Mouse (Mus musculus) gastrocnemius, postnatal 25 days (tissue): ENCODE data around the gene Wipf1. TPM values are rescaled to one million over a fixed set of nuclear protein-coding genes. Genes with fewer than 3 reads are reported as not detected.

Experiments used
- DNase-seq: peaks from one replicate; pipeline ENCODE4 v3.0.0; 2022
- total RNA-seq, 2 experiments: library from RNA; stranded (reverse); gene quantifications; 1 replicate in 1 of 2; 2 replicates in 1 of 2; pipeline ENCODE4 v1.2.3; 2021

The Wipf1 gene
- total RNA-seq, 2 experiments from 2014 or later: 11.2 to 11.5 TPM

DNA sequence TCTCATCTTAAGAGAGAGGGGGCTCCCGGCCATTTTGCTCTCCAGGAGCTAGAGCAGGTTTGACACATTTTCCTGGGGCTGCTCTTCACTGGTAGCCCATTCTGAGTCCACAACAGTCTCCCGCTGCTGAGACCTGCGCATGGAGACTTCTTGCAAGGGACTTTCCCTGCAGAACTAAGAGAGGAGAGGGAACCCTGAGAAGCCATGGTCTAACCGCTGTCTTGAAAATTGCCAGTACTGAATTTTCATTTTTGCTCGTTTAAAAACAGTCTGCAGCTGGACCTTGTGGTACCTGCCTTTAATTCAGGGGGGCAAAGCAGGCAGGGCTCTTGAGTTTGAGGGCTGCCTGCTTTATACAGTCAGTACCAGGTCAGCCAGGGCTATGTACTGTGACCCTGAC lies 60.5 kb downstream of the Wipf1 start:
- DNase-seq: no peak

DNA sequence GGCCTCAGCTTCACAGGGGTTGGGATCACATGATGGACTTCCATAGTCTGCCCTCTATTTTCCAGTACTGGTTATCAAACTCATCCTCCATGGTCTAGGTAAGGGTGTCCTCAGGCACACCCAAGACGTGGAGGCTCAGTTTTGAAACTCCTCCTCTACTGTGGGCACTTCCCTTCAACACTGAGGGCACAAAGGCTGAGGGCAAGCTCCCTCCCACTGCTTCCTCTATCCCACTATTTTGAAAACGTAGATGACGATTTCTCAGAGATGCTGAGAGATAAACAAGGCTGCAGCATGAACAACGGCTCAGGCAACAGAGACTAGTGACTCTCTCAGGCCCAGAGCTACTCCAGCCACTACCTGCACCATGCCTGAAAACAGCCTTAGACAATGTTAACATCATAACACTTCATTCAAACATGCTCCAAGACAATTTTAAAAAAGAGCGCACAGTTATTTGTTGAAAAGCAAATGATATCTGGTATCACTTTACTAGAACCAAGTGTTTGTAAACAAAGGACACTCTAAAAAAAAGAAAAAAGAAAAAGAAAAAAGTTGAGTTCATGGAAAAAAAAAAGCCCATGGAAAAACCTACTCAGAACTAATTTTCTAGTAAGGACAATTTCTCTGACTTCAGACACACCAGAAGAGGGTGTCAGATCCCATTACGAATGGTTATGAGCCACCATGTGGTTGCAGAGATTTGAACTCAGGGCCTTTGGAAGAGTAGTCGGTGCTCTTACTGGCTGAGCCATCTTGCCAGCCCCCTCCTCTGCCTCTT lies 62.3 kb downstream of the Wipf1 start:
- DNase-seq: no peak

DNA sequence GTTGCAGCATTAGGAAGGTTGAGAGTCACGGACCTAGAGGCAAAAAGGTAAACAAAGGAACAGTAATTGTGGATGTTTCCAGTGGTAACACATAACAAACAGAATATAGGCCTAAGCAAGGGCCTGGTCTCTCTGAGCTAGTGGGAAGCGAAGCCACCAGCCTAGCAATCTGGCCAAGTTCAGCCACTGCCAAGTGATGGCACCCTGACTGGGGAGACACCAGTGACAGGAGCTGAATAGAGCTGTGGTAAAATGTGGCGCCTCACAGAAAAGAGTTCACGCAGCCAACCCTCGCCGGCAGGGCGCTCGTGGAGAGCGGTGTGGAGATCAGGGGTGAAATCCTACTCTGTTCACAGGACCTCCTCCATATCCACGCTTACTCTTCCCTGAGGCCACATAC lies 63.1 kb downstream of the Wipf1 start:
- no peak for DNase-seq

DNA sequence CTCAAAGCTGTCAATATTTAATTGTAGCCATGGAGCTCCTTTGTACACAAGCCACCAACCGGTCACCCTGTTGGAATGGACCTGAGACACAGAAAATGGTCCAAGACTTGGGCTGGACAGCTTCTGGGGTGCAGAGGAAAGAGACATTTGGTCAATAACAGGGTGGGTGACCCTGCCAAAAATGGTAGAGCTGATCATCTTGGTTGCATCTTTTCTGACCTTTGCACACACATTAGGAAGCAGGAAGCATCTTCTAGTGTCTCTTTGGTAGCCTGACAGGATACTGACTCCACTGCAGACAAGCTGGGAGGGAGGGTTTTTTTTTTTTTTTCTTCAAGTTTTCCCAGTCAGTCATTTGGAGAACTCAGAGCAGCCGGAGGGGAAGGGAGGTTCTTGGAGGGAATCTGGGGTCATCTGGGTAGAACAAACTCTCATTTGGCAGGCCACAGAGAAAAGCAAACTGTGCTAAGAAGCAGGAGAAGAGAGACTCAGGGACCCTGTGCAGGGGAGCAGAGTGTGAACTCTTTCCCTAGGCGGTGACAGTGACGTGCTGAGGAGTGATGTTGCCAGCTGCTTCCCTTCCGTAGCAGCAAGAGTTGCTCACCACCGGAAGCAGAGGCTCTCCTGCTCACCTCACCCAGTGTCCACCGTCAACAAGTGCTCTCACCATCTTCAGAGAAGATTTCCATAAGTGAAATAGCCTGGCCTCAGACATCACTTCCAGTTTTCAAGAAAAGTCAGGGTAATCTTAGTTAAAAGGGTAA lies 65.9 kb downstream of the Wipf1 start:
- peak; percentile 71 for DNase-seq

DNA sequence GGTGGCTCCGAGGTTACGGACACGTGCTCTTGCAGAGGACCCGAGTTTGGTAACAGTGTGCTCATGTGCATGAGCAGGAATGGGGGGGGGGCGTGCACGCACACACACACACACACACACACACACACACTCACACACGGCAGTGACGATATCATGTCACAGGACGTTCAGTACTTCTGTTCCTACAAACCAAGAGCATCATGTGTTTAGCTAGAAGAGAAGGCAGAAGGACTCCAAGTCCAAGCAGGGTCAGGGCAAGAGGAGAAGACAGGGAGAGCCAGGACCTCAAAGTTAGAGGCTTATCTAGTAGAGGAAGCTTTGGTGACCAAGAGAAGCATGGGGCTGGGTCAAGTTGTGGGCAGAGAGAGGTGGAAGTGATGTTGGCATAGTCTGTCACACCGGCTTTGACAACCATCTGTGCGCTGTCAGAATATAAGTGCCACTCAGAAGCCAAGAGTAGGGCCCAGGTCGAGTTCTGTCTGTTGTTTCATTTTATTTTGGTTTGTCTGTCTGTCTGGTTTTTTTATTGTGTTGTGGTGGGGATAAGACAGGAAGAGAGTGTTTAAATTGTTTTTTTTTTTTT lies 66.7 kb downstream of the Wipf1 start:
- DNase-seq: no peak

DNA sequence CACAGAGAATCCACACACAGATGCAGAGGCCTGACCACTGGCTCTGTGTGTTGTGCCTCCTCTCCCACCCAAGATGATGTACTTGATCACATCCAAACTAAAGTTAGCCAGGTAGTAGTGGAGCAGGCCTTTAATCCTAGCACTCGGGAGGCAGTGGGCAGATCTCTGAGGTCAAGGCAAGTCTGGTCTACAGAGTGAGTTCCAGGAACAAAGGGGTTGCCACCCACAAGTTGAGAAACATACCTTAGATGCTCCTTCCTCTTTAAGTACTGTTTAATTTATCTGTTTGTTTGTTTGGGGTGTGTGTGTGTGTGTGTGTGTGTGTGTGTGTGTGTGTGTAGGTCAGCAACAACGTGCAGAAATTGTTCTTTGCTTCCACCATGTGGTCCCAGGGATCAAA lies 67.3 kb downstream of the Wipf1 start:
- DNase-seq: no peak

DNA sequence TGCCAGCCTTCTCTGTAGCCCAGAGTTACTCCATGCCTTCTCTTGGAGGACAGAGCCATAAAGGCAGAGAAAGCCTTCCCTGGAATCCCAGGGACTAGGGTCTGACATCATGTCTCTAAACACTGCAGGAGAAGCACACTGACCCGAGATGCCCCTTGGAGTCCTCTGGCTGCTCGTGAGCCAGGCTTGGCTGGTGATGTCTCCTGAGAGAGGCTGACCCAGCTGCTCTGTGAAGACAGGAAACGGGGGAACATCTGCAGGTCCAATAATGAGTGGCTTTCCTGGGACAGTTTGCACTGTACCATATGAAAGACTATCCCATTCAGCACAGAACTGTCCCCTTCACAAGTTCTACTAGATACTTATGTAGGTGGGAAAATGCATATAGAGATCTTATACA lies 69.4 kb downstream of the Wipf1 start:
- peak; percentile 79 for DNase-seq

DNA sequence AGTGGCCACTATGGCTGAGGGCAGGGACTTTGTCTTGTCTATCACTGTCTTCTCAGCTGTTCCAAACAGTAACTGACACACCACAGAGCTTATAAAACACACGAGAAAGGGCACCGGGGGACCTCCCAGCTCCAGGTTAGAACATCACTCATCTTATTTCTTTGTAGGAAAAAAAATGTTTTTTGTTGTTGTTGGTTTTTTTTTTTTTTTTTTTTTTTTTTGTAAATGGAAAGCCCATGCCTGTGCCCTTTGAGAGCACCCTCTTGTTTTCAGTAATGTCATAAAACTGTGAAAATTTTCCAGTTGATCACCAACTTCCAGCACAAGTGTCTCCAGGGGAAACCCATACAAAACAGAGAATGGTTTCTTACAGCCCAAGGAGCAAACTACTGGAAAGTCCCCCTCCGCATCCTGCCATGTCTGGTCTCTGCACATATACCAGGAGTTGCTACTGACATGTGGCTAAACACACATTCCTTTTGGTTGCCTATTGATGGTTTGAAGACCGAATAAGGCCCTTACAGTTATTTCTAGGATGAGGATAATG lies 69.9 kb downstream of the Wipf1 start:
- no peak for DNase-seq

DNA sequence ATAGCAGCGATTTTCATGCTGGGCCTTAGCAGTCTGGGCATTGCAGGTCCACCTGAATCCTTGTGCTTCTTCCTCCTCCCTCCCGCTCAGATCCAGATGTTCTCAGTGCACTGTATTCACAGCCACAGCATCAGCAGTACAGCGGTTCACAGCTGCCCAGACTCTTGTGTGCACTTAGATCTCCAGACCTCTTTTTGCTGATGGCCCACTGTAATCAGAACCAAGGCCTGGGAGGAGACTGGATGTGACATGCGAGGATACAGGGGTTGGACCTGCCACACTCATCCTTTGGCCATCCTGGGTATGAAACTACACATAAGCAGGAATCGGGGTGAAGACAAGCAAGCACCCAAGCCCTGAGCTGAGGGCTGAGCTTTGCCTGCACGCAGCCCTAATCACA lies 72.6 kb downstream of the Wipf1 start:
- DNase-seq: no peak

DNA sequence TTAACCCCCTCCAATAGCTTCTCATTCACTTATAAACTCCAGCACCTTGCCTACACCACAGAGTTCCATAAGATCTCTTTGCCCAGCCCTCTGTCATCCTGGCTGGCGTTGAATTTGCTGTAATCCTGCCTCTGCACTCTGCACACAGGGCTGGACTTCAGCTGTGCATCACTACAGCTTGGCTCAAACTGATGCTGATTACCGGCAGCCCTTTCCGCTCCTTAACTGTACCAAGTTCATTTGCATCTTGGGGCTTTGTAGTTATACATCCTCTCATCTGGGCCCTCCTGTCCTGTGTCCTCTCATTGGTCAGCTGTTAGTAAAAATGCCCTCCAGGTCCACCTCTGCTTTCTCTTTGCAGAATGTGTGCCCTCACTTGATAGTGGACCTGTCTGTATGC lies 73.4 kb downstream of the Wipf1 start:
- DNase-seq: no peak

DNA sequence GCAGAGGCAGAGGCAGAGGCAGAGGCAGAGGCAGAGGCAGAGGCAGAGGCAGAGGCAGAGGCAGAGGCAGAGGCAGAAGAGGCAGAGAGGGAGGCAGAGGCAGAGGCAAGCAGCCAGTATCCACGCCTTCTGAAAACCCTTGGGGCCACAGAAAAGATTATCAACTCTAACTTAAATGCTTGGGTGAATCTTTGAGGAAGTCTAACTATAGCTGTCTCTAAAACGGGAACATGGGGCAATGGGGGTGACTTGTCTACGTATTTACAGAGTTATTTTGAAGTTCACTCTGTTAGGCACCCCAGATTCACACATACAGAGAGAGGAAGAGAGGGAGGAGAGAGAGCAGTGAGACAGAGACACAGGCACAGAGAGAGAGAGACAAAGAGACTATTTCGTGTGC lies 74.0 kb downstream of the Wipf1 start:
- DNase-seq: no peak

DNA sequence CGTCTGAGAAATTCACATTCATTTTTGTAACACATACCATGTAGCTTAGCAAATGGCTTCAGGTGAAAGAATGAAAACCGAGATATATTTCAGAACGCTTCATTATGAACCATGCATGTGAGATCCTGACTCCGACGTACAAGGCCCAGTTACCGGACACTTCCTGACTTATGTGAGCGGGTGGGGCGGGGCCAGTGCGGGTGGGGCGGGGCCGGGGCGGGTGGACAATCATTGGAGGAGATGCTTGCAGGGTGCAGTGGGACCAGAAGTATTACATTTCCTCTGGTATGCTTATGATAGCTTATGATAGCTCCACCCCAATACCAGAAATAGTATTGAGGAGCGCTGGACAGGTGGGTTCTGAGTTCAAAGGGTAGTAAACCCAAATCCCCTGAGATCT lies 74.9 kb downstream of the Wipf1 start:
- no peak for DNase-seq

DNA sequence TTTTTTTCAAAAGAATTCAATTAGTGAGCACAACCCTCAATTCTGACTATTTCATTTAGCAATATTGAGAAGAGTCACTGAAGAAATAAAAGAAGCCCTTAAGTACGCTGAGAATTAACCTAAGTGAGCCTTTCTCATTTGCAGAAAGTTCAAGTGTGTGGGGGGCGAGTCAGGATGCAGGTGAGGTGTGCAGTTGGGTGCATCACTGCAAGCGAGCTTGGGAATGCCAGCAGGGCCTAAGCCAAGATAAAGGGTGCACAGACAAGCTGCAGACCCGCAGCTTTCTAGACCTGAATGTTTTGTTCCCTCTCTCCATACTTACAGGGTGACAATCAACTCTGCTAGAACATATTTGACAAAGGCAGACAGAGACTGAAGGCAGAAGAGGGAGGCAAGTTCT lies 75.3 kb downstream of the Wipf1 start:
- DNase-seq: no peak

DNA sequence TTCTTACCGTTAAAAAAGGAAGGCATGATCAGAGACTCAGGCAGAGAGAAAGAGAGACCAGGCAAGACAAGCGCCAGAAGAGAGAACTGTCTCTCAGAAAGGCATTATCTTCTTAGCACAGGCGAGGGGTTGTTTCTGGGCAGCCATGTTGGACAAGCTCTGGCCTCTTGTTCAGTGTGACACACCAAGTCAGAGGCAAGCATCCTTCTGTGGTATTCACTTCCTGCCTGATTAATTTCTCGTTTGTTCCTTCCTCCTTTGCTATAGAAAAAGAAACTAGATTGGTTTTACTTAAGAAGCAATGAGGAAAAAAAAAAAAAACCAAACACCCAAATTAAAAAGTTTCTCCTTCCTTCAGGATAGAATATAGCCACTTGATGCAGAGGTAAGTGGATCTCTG lies 75.8 kb downstream of the Wipf1 start:
- DNase-seq: no peak

DNA sequence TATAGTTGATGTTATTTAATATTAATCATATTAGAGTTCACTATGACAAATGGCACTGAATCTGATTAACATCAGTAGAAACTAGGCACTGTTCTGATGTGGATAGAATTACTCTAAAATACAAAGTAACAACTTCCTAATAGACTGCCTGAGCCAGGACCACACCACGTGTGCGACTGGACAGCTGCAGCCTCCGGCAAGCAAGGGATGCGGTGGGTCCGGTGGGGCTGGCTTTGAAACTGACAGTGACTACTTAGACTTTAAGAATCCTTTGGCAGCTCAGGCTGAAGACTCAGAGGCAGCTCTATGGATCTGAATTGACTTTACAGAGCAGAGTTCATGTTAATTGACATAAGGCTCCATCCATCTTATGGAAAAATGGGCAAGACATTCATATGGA lies 76.4 kb downstream of the Wipf1 start:
- no peak for DNase-seq

DNA sequence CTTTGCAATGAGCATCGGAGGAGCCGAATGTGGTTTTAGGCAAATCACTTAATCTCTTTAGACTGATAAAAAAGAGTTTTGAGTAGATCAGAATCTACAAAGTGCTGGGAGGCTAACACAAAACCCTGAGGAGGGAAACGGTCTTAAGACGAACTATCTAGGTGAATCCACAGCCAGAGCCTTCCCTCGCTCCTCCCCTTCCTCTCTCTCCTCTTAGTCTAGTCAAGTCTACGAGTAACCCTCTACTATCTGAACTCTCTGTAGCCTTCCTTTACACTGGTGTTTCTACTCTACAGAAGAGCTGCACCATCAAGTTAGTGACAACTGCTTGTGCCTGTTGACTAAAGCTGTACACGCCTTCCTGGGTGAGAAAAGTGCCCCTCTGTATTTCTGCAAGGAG lies 77.0 kb downstream of the Wipf1 start:
- DNase-seq: no peak

DNA sequence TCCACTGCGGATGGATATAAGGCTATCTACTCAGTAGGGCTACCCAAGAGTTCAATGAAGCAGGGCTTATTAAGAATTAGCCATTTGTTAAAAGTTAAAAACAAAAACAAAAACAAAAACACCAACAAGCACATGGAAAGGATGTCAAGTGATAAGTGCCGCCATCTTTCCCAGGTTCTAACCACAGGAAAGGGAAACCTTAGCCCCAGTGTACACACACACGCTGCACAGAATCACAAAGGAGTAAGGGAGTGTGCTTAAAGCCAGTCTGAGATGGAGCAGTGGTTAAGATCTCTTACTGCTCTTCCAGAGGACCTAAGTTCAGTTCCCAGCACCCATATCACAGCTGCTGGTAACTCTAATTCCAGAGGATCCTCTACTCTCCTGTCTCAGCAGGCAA lies 78.0 kb downstream of the Wipf1 start:
- no peak for DNase-seq

DNA sequence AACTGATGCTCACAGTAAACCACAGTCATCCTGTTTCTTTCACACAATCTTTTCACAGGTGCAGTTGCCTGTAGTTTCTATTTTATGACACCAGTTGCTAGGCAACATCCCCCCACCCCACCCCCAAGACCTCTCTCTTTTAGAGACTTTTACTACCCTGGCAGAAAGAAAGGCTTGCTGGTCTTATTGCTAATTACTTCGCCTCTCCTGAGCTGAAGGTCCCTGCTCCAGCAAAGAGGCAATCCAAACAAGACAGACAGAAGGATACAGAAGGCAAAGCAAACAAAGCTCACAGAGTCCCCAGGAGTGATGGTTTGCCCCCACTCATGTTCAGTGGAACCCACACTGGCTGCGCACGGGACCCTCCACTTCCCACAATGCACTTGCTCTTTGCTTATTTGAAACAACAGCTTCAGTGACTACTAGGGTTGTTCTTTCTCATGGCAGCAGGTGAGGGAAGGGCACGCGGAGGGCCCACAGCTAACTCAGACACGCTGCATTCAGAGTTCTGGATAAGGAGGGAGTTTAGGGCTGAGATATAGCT lies 79.3 kb downstream of the Wipf1 start:
- no peak for DNase-seq

DNA sequence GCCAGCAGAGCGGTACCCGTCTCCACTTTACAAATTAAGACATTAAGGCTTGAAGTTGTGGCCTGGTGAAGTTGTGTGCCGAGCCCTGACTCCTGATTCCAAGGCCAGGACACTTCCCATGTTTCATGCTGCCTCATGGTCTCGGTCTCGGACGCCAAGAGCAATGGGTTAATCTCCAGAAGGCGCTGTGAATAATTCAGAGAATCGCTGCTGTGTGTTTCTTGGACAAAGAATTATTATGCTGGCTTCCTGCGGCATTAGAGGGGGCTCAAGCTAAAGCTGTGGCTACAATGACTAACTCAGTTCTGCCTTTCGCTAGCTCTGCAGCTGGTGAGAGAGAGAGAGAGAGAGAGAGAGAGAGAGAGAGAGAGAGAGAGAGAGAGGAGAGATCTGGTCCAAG lies 85.5 kb downstream of the Wipf1 start:
- DNase-seq: no peak

DNA sequence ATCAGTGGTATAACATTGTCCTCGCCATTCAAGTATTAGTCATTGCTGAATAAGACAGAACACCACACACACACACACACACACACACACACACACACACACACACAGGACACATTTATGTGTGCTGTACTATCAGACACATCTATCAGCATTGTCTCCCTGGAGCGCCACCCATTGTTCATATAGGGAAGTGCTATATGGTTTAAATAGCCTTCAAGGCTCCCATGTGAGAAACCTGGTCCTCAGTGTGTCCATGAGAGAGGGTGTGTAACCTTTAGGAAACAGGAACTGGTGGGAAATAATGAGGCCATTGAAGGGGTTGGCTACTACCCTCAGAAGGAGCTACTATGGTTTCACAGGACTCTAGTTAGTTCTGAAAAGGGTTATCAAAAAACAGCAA lies 87.5 kb downstream of the Wipf1 start:
- no peak for DNase-seq

DNA sequence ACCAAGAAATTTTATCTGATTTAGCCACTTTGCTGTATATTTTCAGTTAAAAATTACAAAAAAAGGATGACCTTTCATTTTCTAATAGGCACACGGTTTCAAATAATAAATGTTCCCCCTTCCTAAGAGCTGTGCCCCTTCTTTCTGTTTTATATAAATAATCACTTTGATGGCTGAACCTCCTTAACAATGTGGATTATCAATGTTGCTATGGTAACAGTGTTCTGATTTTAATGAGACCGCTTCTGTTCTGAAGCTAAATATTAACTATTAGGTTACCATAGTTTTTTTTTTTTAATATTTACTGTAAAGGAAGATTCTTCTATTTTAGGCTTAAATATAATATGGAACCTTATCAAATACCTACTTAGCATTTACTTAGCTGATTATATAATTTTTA lies 89.2 kb downstream of the Wipf1 start:
- no peak for DNase-seq

DNA sequence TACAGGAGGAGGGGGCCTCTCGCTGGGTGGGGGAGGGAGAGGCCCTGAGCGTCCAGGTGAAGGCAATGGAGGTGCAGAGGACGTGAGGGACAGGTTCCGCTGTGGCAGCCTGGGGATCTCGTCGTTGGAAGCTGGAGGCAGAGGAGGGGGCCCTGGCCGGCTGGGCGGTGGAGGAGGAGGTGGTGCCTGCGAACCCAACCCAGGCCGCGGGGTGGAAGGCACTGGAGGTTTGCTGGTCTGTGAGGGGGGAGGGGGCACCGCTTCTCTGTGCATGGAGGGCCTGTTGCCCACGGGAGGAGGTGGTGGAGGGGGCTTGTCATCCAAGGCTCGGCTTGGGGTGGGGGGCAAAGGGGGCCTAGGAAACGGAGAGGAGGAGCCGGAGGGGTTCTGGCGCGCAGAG lies 92.6 kb downstream of the Wipf1 start:
- DNase-seq: no peak

DNA sequence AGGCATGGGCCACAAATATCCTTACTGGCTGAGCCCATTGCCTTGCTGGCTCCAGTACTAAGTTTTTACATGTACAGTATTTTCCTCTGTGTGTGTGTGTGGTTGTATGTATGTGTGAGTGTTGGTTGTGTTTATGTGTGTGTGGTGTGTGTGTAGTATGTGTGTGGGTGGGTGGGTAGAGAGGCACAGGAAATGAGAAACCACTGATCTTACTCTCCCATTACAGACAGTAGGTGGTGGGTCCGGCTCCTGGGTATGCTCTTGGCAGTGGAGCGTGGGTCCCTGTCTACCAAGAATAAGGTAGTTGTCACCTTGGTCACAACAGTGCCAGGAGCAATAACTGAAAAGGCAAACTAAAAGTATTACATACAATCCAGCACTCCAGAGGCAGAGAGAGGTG lies 93.7 kb downstream of the Wipf1 start:
- DNase-seq: no peak
